Mouse (Mus musculus) bone marrow, adult 2 months (tissue): ENCODE measurements around the gene Avp.

Experiments
- CTCF ChIP-seq: fragments of 200-500 bp; IDR thresholded peaks from 2 replicates; pipeline ENCODE4 v1.5.1; 2011; ENCODE audit warnings: low read length, control low read depth; ENCODE audit not compliant: control insufficient read depth, insufficient read depth
- POLR2A ChIP-seq: fragments of 200-500 bp; IDR thresholded peaks from 2 replicates; pipeline ENCODE4 v1.6.1; 2011; ENCODE audit warnings: low read depth, mild to moderate bottlenecking, control low read depth, low read length, borderline replicate concordance; ENCODE audit not compliant: control insufficient read depth

- TF ChIP-seq CTCF (no peak), POLR2A (no peak)
These were observed 1.7 kb upstream of the Avp start for GRCm38 (mm10) chr2:130583902-130584560.
